Mouse (Mus musculus) hindbrain, embryonic 10.5 days (tissue): ENCODE measurements around the gene Tent4b. TPM values are rescaled to one million over a fixed set of nuclear protein-coding genes. Genes with fewer than 3 reads are reported as not detected.

Source experiments
- DNase-seq: peaks from one replicate; pipeline ENCODE4 v3.0.0-alpha.2; 2017; ENCODE audit warnings: low spot score
- H3K27ac ChIP-seq: fragments of 300-500 bp; sonication (generic); 2 replicates; pipeline ENCODE4 v1.5.1; 2016; ENCODE audit warnings: mild to moderate bottlenecking, moderate library complexity
- H3K27me3 ChIP-seq: fragments of 300-500 bp; sonication (generic); 2 replicates; pipeline ENCODE4 v1.6.1; 2016; ENCODE audit warnings: mild to moderate bottlenecking; ENCODE audit not compliant: poor library complexity, insufficient read depth, severe bottlenecking
- H3K36me3 ChIP-seq: fragments of 300-500 bp; sonication (generic); 2 replicates; pipeline ENCODE4 v1.6.1; 2016; ENCODE audit warnings: mild to moderate bottlenecking, moderate library complexity
- H3K4me1 ChIP-seq: fragments of 300-500 bp; sonication (generic); replicated peaks from 2 replicates; pipeline ENCODE4 v1.6.1; 2016; ENCODE audit warnings: mild to moderate bottlenecking
- H3K4me3 ChIP-seq: fragments of 300-500 bp; sonication (generic); 2 replicates; pipeline ENCODE4 v1.5.1; 2016; ENCODE audit warnings: mild to moderate bottlenecking, moderate library complexity
- H3K9me3 ChIP-seq: fragments of 300-500 bp; sonication (generic); 2 replicates; pipeline ENCODE4 v1.6.1; 2016; ENCODE audit warnings: mild to moderate bottlenecking, moderate library complexity
- WGBS: fragments of 180-500 bp; shearing (Covaris S2); methylation state at CpG from one replicate; pipeline ENCODE4 v1.1.7; 2016; 5-methylcytosine and 5-hydroxymethylcytosine counted together
- polyA plus RNA-seq: library from polyadenylated mRNA; unstranded; fragments of >200 nt; fragmentation: Nextera tagmentation; extraction: Ambion mirVana; gene quantifications from 2 replicates; pipeline ENCODE4 v1.2.1, GENCODE M21; 2016

Gene Tent4b
- polyA plus RNA-seq, 1 experiment from 2014 or later = 8.1 TPM

DNA sequence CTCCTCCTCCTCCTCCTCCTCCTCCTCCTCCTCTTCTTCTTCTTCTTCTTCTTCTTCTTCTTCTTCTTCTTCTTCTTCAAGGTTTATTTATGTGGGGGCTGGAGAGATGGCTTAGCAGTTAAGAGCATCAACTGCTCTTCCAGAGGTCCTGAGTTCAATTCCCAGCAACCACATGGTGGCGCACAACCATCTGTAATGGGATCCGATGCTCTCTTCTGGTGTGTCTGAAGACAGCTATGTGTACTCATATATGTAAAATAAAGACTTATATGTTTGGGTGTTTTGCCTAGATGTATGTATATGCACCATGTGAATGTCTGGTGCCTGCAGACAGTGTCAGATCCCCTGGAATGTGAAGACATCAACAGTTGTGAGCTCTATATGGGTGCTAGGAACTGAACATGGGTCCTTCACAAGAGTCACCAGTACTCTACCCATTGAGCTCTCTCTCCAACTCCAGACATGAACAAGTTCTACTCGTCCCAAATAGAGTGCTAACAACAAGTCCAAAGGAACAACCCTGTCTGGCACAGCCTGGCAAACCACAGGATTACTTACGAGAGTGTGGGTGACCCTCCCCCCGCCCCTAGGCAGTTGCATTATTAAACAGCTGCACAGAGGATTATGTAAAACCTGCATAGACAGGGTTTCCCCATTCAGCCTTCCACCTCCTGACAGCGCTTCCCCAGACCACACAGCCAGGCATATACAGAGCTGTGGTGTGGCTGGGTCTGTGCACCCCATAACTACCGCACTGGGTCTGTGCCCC is 70.3 kb downstream of the Tent4b start:
- no peak overlapping the region for H3K27ac ChIP-seq
- no peaks in the 10 kb centered on the region for H3K36me3 ChIP-seq
- no peak for DNase-seq
- H3K4me1 ChIP-seq = peaks cover 25% of the 10 kb centered on the region
- peaks cover 44% of the 10 kb centered on the region for H3K27me3 ChIP-seq
- 66% methylated on average over 7 of the region's 7 CpGs for WGBS
- H3K9me3 ChIP-seq = no peaks in the 10 kb centered on the region
- H3K4me3 ChIP-seq = no peak overlapping the region

DNA sequence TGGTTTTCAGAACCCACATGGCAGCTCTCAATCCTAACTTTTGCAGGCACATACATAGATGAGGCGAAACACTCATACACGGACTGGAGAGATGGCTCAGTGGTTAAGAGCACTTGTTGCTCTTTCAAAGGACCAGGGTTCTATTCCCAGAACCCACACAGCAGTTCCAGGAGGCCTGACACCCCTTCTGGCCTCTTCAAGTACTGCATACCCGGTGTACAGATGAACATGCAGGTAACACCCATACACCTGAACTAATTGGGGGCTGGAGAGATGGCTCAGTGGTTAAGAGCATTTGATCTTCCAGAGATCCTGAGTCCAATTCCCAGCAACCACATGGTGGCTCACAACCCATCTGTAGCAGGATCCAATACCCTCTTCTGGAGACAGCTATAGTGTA is 71.1 kb downstream of the Tent4b start:
- WGBS = 73% methylated on average over 3 of the region's 3 CpGs
- no peak overlapping the region for H3K27ac ChIP-seq
- no peaks in the 10 kb centered on the region for H3K9me3 ChIP-seq
- H3K4me3 ChIP-seq = no peak overlapping the region
- peaks cover 23% of the 10 kb centered on the region for H3K4me1 ChIP-seq
- H3K27me3 ChIP-seq = peaks cover 49% of the 10 kb centered on the region
- H3K36me3 ChIP-seq = no peaks in the 10 kb centered on the region
- DNase-seq = no peak

DNA sequence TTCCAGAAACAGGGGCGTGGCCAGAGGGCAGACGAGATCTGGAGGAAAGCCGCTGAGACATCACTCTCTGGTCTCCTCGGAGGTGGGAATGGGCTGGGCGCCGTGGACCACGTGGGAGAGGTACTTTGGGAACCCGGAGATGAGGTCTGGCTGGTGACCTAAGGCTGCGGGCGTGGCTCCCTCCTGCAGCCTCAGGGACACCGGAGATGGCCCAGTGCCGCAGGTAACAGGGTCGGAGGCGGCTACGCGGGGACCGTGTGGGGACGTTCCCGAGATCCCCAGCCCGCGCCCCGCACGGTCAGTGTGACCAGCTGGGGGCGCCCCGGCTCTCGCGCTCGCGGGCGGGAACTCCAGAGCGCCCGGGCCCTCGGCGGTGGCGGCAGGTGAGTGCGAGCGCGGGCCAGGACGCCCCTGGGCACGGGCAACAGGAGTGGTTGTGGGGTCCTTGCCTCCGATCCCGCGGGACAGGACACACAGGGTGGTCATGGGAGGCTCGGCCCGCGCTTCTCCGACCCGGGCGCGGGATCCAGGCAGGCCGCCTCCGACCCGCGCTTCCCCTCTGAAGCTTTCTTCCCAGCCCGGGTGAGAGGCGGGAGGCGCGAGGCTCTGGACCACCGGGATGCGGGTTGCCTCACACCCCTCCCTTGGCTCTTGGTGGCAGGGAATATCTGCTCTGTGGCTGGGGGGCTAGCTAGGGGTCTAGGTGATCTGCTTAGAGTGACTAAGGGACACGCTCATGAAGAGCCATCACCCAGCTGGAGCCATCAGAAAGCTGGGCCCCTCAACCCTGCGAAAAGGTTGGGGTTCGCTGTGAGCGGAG is 73.4 kb downstream of the Tent4b start, which contains the start of gene Adcy7:
Gene Adcy7, plus strand, starts transcription at position 173 of the 820 bp plus-strand sequence.
- 4% methylated on average over 64 of the region's 64 CpGs for WGBS
- H3K9me3 ChIP-seq = no peaks in the 10 kb centered on the region
- DNase-seq = peak; percentile 53
- H3K27ac ChIP-seq = peak within 1 kb of the TSS; percentile 84
- H3K4me3 ChIP-seq = peak within 1 kb of the TSS; percentile 59
- H3K4me1 ChIP-seq = peaks cover 13% of the 10 kb centered on the region
- H3K27me3 ChIP-seq = peaks cover 54% of the 10 kb centered on the region
- H3K36me3 ChIP-seq = no peaks in the 10 kb centered on the region

- Histone ChIP-seq H3K36me3 (no peaks in the 10 kb centered on the region), H3K9me3 (no peaks in the 10 kb centered on the region), H3K4me3 (peak overlapping the region; percentile 59), H3K27me3 (peaks cover 54% of the 10 kb centered on the region), H3K4me1 (peaks cover 13% of the 10 kb centered on the region), H3K27ac (peak overlapping the region; percentile 84)
- no peak for DNase-seq
- WGBS = 64% methylated on average over 7 of the region's 7 CpGs
Observed at GRCm38 (mm10) chr8:88273051-88273430, 74.0 kb downstream of the Tent4b start.

DNA sequence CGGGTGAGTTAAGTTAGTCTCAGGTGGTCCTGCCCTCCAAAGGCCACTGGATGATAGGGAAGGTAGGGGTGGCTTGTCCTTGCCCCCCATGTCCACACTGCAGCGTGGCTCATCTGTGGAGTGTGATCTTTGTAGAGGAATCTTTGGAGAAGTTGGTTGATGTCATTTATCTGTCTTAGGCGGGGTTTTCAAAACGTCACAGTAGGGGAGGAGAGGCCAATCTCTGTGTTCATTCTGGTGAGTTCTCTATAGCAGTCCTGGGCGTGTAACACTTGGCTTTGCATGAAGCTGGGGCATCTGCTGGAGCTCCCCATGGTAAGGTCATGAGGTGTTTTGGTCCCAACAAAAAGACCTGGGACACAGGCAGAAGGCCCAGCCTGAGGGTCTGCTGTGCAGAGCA is 75.1 kb downstream of the Tent4b start:
- H3K27ac ChIP-seq = no peak overlapping the region
- 87% methylated on average over 5 of the region's 5 CpGs for WGBS
- peaks cover 13% of the 10 kb centered on the region for H3K4me1 ChIP-seq
- no peak for DNase-seq
- no peaks in the 10 kb centered on the region for H3K9me3 ChIP-seq
- H3K4me3 ChIP-seq = no peak overlapping the region
- peaks cover 49% of the 10 kb centered on the region for H3K27me3 ChIP-seq
- no peaks in the 10 kb centered on the region for H3K36me3 ChIP-seq

- no peaks in the 10 kb centered on the region for H3K36me3 ChIP-seq
- H3K9me3 ChIP-seq = no peaks in the 10 kb centered on the region
- H3K4me1 ChIP-seq = peaks cover 14% of the 10 kb centered on the region
- no peak overlapping the region for H3K27ac ChIP-seq
- 57% methylated on average over 5 of the region's 5 CpGs for WGBS
- H3K27me3 ChIP-seq = peaks cover 11% of the 10 kb centered on the region
- no peak overlapping the region for H3K4me3 ChIP-seq
- DNase-seq = no peak
Observed at GRCm38 (mm10) chr8:88279220-88279619, 80.2 kb downstream of the Tent4b start.

DNA sequence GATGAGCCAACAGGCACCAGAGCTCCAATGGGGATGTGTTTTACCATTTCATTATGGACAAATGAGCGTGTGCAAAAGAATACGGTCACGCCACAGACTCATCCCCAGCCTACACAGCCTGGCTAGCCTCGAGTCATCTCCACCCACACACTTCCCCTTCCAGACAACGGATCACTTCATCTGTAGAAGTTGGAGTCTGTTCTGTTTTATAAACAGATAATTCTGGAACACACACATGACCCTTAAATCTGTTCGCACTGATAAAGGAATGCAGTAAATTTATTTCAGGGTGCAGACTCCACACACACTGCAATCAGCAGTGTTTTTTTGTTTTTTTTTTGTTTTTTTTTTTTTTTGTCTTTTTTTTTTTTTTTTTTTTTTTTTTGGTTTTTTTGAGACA is 80.7 kb downstream of the Tent4b start:
- 84% methylated on average over 6 of the region's 6 CpGs for WGBS
- Histone ChIP-seq H3K27ac (no peak overlapping the region), H3K4me3 (no peak overlapping the region), H3K36me3 (no peaks in the 10 kb centered on the region), H3K27me3 (peaks cover 6% of the 10 kb centered on the region), H3K9me3 (no peaks in the 10 kb centered on the region), H3K4me1 (peaks cover 16% of the 10 kb centered on the region)
- no peak for DNase-seq

DNA sequence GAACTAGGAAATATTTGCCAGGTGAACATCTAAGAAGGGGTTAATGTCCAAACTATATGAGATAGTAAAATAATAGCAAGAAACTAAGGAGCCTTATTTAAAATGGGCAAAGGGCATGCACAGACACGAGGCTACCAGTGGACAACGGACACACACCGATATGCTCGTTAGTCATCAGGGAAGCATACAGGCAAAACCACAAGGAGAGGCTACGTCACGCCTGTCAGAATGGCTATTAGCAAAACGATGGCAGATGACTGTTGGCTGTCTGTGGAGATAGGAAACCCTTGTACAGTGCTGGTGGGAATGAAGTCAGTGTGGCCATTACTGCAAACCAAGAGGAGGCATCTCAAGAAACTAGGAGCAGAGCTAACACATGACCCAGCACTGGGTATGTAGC is 81.9 kb downstream of the Tent4b start:
- WGBS = 82% methylated on average over 7 of the region's 7 CpGs
- DNase-seq = no peak

GRCm38 (mm10) chr8:88282684-88283083 is 83.7 kb downstream of the Tent4b start:
- H3K36me3 ChIP-seq = no peaks in the 10 kb centered on the region
- H3K4me3 ChIP-seq = no peak overlapping the region
- H3K9me3 ChIP-seq = no peaks in the 10 kb centered on the region
- no peak overlapping the region for H3K27ac ChIP-seq
- 44% methylated on average over 8 of the region's 8 CpGs for WGBS
- peaks cover 29% of the 10 kb centered on the region for H3K4me1 ChIP-seq
- DNase-seq = peak; percentile 61
- no peaks in the 10 kb centered on the region for H3K27me3 ChIP-seq

More for the DNA sequence above, 81.9 kb downstream of the Tent4b start:
- Histone ChIP-seq H3K9me3 (no peaks in the 10 kb centered on the region), H3K27ac (no peak overlapping the region), H3K4me3 (no peak overlapping the region), H3K36me3 (no peaks in the 10 kb centered on the region), H3K27me3 (peaks cover 1% of the 10 kb centered on the region; the same call in 1 of the 2 replicates), H3K4me1 (peaks cover 27% of the 10 kb centered on the region)

GRCm38 (mm10) chr8:88283243-88284115 is 84.5 kb downstream of the Tent4b start:
- Histone ChIP-seq H3K4me3 (no peak overlapping the region), H3K36me3 (no peaks in the 10 kb centered on the region), H3K9me3 (no peaks in the 10 kb centered on the region), H3K27me3 (no peaks in the 10 kb centered on the region), H3K27ac (no peak overlapping the region), H3K4me1 (peaks cover 35% of the 10 kb centered on the region)
- no peak for DNase-seq
- 82% methylated on average over 13 of the region's 13 CpGs for WGBS

DNA sequence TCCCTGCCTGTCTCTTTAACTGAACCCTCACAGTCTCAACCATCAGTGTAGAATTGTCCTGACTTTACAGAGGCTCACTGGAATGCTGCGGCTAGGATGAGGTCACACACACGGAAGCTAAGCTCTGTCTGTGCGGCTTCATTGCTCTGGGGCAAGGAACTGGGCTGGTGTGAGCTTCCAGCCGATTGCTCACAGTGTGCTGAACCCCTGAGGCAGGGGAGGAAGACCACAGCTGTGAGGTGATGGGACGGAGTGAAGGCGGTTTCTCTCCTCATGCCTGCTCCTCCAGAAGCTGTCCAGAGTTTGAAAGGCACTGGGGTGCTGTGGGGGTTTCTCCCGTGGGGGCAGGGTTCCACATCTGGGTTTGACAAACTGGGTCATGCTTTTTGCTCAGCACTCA is 85.7 kb downstream of the Tent4b start:
- H3K27ac ChIP-seq = 0 out of 2 replicates have a peak overlapping the region, but pooled peaks have one; percentile 40
- H3K4me3 ChIP-seq = no peak overlapping the region
- no peaks in the 10 kb centered on the region for H3K27me3 ChIP-seq
- H3K4me1 ChIP-seq = peaks cover 42% of the 10 kb centered on the region
- H3K36me3 ChIP-seq = no peaks in the 10 kb centered on the region
- no peaks in the 10 kb centered on the region for H3K9me3 ChIP-seq
- no peak for DNase-seq
- WGBS = 55% methylated on average over 7 of the region's 7 CpGs

DNA sequence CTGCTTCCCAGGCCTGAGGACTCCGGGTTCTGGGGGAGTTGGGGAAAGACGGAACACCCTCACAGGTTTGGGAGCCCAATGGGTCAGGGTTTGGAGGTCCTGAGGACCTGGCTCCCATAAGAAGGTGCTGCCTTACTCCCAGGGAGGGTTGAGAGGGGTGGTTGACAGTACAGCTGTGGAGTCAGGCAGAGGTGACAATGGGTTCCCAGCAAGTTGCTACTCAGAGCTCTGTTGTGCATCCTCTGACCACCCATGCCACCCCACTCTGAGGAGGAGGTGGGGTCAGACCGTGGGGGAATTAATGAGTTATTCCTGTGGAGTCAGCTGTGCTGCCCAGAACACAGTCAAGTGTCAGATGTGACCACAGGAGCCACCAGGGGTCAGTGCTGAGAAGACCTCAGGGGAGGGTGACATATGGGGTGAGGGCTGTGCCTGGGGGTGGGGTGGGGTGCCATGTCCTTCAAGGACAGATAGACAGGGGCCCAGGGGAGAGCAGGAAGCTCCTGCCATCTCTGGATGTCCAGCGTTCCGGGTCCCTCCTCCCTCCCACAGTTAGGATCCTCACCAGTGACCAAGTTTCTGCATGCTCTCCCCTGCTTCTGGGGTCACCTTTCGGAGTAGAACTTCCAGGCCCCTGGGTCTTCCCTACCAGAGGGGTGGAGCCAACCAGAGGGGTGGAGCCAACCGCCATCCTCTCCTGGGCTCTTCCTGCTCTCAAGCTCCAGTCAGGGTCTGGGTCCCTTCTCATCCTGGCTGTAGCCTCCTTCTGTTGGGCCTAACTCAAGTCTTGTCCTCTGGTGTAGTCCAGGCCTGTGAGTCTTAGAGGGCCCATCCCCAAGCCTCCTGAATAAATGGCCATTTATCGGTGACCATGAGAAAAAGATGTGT is 86.7 kb downstream of the Tent4b start:
- no peak overlapping the region for H3K27ac ChIP-seq
- 82% methylated on average over 8 of the region's 8 CpGs for WGBS
- H3K9me3 ChIP-seq = no peaks in the 10 kb centered on the region
- no peaks in the 10 kb centered on the region for H3K36me3 ChIP-seq
- no peak overlapping the region for H3K4me3 ChIP-seq
- H3K4me1 ChIP-seq = peaks cover 46% of the 10 kb centered on the region
- no peaks in the 10 kb centered on the region for H3K27me3 ChIP-seq
- DNase-seq = no peak
